Mouse (Mus musculus) layer of hippocampus, adult 18-20 months (tissue): Measurements from ENCODE around the gene Raph1. TPM values are rescaled to one million over a fixed set of nuclear protein-coding genes. Genes with fewer than 3 reads are reported as not detected.

Experiments
- DNase-seq, 2 experiments: peaks; one replicate each; pipeline ENCODE4 v3.0.0; 2022; ENCODE audit warnings: low spot score in 2 of 2
- long read RNA-seq: library from polyadenylated mRNA; stranded (forward); transcript quantifications from one replicate; pipeline ENCODE4 v2.0.0, GENCODE M21; 2021
- total RNA-seq, 2 experiments: library from RNA; stranded (reverse); gene quantifications; 2 replicates each; pipeline ENCODE4 v1.2.3; 2021

The Raph1 gene
- 10 to 100 TPM; 50.6 to 54.3 TPM for total RNA-seq
- long read RNA-seq, partial matches to known transcripts = 1 of 7 reads
- long read RNA-seq, other reads (novel, unspliced or antisense) = 6 of 7 reads

- peak; percentile 57 to 72 for DNase-seq
Measured at GRCm38 (mm10) chr1:60566631-60567311, at the start of gene Raph1. Gene Raph1, minus strand, starts transcription at chr1:60567104.

GRCm38 (mm10) chr1:60615703-60616102 lies 48.8 kb upstream of the Raph1 start:
- DNase-seq = no peak

GRCm38 (mm10) chr1:60614902-60615301 lies 48.0 kb upstream of the Raph1 start:
- no peak for DNase-seq

- DNase-seq = no peak
Measured at GRCm38 (mm10) chr1:60611968-60612367, 45.1 kb upstream of the Raph1 start.

GRCm38 (mm10) chr1:60610631-60611030 lies 43.7 kb upstream of the Raph1 start:
- DNase-seq = no peak

- DNase-seq = no peak
Measured at GRCm38 (mm10) chr1:60609011-60609775, 42.3 kb upstream of the Raph1 start.

GRCm38 (mm10) chr1:60604481-60605021 lies 37.6 kb upstream of the Raph1 start:
- no peak for DNase-seq

GRCm38 (mm10) chr1:60600682-60601081 lies 33.8 kb upstream of the Raph1 start:
- no peak for DNase-seq

GRCm38 (mm10) chr1:60599926-60600325 lies 33.0 kb upstream of the Raph1 start:
- DNase-seq = no peak

GRCm38 (mm10) chr1:60599013-60599701 lies 32.3 kb upstream of the Raph1 start:
- DNase-seq = no peak

GRCm38 (mm10) chr1:60596386-60597320 lies 29.7 kb upstream of the Raph1 start:
- DNase-seq = no peak

GRCm38 (mm10) chr1:60593101-60593500 lies 26.2 kb upstream of the Raph1 start:
- DNase-seq = no peak

- DNase-seq = no peak
Measured at GRCm38 (mm10) chr1:60588887-60589629, 22.2 kb upstream of the Raph1 start.

GRCm38 (mm10) chr1:60580990-60581389 lies 14.1 kb upstream of the Raph1 start:
- no peak for DNase-seq

- no peak for DNase-seq
Measured at GRCm38 (mm10) chr1:60579886-60580285, 13.0 kb upstream of the Raph1 start.

- DNase-seq = no peak
Measured at GRCm38 (mm10) chr1:60572699-60573098, 5.8 kb upstream of the Raph1 start.

GRCm38 (mm10) chr1:60569741-60570140 lies 2.8 kb upstream of the Raph1 start:
- DNase-seq = no peak

- no peak for DNase-seq
Measured at GRCm38 (mm10) chr1:60569210-60569609, 2.3 kb upstream of the Raph1 start.

- no peak for DNase-seq
Measured at GRCm38 (mm10) chr1:60567321-60567720, 417 bp upstream of the Raph1 start.
